Mouse (Mus musculus): ENCODE data around the gene Ngrn. TPM values are rescaled to one million over a fixed set of nuclear protein-coding genes. Genes with fewer than 3 reads are reported as not detected.

Ngrn gene
- total and polyA plus RNA-seq, 3 experiments = 28.3 to 43.2 (median 32.1) TPM

GRCm38 (mm10) chr7:80297041-80297440 is 36.0 kb downstream of the Ngrn start:
- in situ Hi-C loops (cut with MboI; ENCODE audit: low pct_ligation_motif_present, low pct_unique_long_range_greater_than_20kb, low sequenced_read_pairs) (no loop called here), dilution Hi-C loops (cut with MboI; ENCODE audit: extremely low pct_ligation_motif_present, extremely low pct_unique_long_range_greater_than_20kb, low sequenced_read_pairs) (no loop called here)
- H3K9ac ChIP-seq (ENCODE audit: insufficient read depth, low read depth) = peak overlapping the region; percentile 45; the same call in 1 of the 2 replicates
- peaks cover 17 to 50% of the 10 kb centered on the region in 2 experiments for H3K36me3 ChIP-seq (replicated peaks in 1 of 2; ENCODE audit: control insufficient read depth in 1 of 2, insufficient read depth in 1 of 2, low read length in 1 of 2)
- H3K4me1 ChIP-seq (ENCODE audit: control insufficient read depth in 1 of 2, insufficient read depth in 2 of 2) = peaks cover 14 to 47% of the 10 kb centered on the region in 2 experiments
- H3K27ac ChIP-seq (ENCODE audit: insufficient read depth, low read depth) = peak overlapping the region; percentile 18; the same call in 1 of the 2 replicates
- peaks cover 72% of the 10 kb centered on the region for H3K79me2 ChIP-seq (replicated peaks; ENCODE audit: control insufficient read depth, extremely low read depth, insufficient read depth, poor library complexity, severe bottlenecking)
- DNase-seq (ENCODE audit: extremely low read depth) = no peak
- H3K9me3 ChIP-seq (replicated peaks; ENCODE audit: low read length) = no peaks in the 10 kb centered on the region
- H3K4me3 ChIP-seq (replicated peaks in 1 of 3; ENCODE audit: low read depth in 2 of 3, low read length in 2 of 3, poor library complexity in 1 of 3) = no peak overlapping the region
- H3K4me2 ChIP-seq (ENCODE audit: insufficient read depth, low read depth, poor library complexity, severe bottlenecking) = peak overlapping the region; percentile 84
- H3K27me3 ChIP-seq (replicated peaks) = no peaks in the 10 kb centered on the region
- TF ChIP-seq USF2 (conservative IDR thresholded peaks at IDR 0.05; ENCODE audit: low read depth, low read length) = no peak
- no peak for TF ChIP-seq ZKSCAN1 (IDR thresholded peaks at IDR 0.05; ENCODE audit: borderline replicate concordance, low read depth, low read length)
- no peak for TF ChIP-seq RAD21 (IDR thresholded peaks at IDR 0.05; ENCODE audit: low read depth, low read length)
- no peak for TF ChIP-seq PAX5 (IDR thresholded peaks at IDR 0.05; ENCODE audit: low read length)
- TF ChIP-seq E2F4 (IDR thresholded peaks at IDR 0.05; ENCODE audit: insufficient replicate concordance, low read depth, low read length) = no peak
- no peak for TF ChIP-seq MYC (IDR thresholded peaks at IDR 0.05; ENCODE audit: low read depth, low read length)
- TF ChIP-seq CHD2 (IDR thresholded peaks at IDR 0.05; ENCODE audit: low read length) = no peak
- no peak for TF ChIP-seq JUN (IDR thresholded peaks at IDR 0.05; ENCODE audit: insufficient read depth, low read depth, low read length)

- no peak overlapping the region for H3K27ac ChIP-seq (ENCODE audit: insufficient read depth, low read depth)
- H3K4me2 ChIP-seq (ENCODE audit: insufficient read depth, low read depth, poor library complexity, severe bottlenecking) = peak overlapping the region; percentile 73
- dilution Hi-C loops (cut with MboI; ENCODE audit: extremely low pct_ligation_motif_present, extremely low pct_unique_long_range_greater_than_20kb, low sequenced_read_pairs) = no loop called here
- DNase-seq (ENCODE audit: extremely low read depth) = peak; percentile 23
- peaks cover 29 to 60% of the 10 kb centered on the region in 2 experiments for H3K36me3 ChIP-seq (replicated peaks in 1 of 2; ENCODE audit: control insufficient read depth in 1 of 2, insufficient read depth in 1 of 2, low read length in 1 of 2)
- peaks cover 14 to 46% of the 10 kb centered on the region in 2 experiments for H3K4me1 ChIP-seq (ENCODE audit: control insufficient read depth in 1 of 2, insufficient read depth in 2 of 2)
- no peaks in the 10 kb centered on the region for H3K27me3 ChIP-seq (replicated peaks)
- H3K9ac ChIP-seq (ENCODE audit: insufficient read depth, low read depth) = 0 out of 2 replicates have a peak overlapping the region, but pooled peaks have one; percentile 25
- H3K79me2 ChIP-seq (replicated peaks; ENCODE audit: control insufficient read depth, extremely low read depth, insufficient read depth, poor library complexity, severe bottlenecking) = peaks cover 82% of the 10 kb centered on the region
- H3K4me3 ChIP-seq (replicated peaks in 1 of 3; ENCODE audit: low read depth in 2 of 3, low read length in 2 of 3, poor library complexity in 1 of 3) = no peak overlapping the region
- H3K9me3 ChIP-seq (replicated peaks; ENCODE audit: low read length) = no peaks in the 10 kb centered on the region
- in situ Hi-C loops (cut with MboI; ENCODE audit: low pct_ligation_motif_present, low pct_unique_long_range_greater_than_20kb, low sequenced_read_pairs) = no loop called here
- no peak for TF ChIP-seq MXI1 (IDR thresholded peaks at IDR 0.05; ENCODE audit: low read depth, low read length)
- TF ChIP-seq IRF4 (IDR thresholded peaks at IDR 0.05; ENCODE audit: low read depth, low read length) = no peak
- TF ChIP-seq ETS1 (conservative IDR thresholded peaks at IDR 0.05; ENCODE audit: low read depth, low read length) = no peak
- TF ChIP-seq TCF12 (IDR thresholded peaks at IDR 0.05; ENCODE audit: low read depth, low read length) = no peak
- TF ChIP-seq CHD1 (IDR thresholded peaks at IDR 0.05; ENCODE audit: low read depth, low read length) = no peak
- peak; percentile 19 for TF ChIP-seq JUN (IDR thresholded peaks at IDR 0.05; ENCODE audit: insufficient read depth, low read depth, low read length)
- TF ChIP-seq PAX5 (IDR thresholded peaks at IDR 0.05; ENCODE audit: low read length) = no peak
- no peak for TF ChIP-seq USF1 (IDR thresholded peaks at IDR 0.05; ENCODE audit: low read depth, low read length)
- TF ChIP-seq ELF1 (IDR thresholded peaks at IDR 0.05; ENCODE audit: low read depth, low read length) = no peak
- TF ChIP-seq MAZ (IDR thresholded peaks at IDR 0.05; ENCODE audit: low read depth, low read length) = no peak
- TF ChIP-seq POLR2A (IDR thresholded peaks at IDR 0.05; ENCODE audit: low read depth, low read length) = no peak
- TF ChIP-seq NELFE (IDR thresholded peaks at IDR 0.05; ENCODE audit: low read depth, low read length) = no peak
- TF ChIP-seq JUND (conservative IDR thresholded peaks at IDR 0.05; ENCODE audit: low read depth, low read length) = 0 out of 2 replicates have a peak, but pooled peaks have one; percentile 17
- TF ChIP-seq E2F4 (IDR thresholded peaks at IDR 0.05; ENCODE audit: insufficient replicate concordance, low read depth, low read length) = no peak
- TF ChIP-seq MEF2A (IDR thresholded peaks at IDR 0.05; ENCODE audit: borderline replicate concordance, low read depth, low read length) = peak; percentile 55; the same call in 1 of the 2 replicates
- TF ChIP-seq HCFC1 (IDR thresholded peaks at IDR 0.05; ENCODE audit: low read depth, low read length) = no peak
- TF ChIP-seq MAFK (IDR thresholded peaks at IDR 0.05; ENCODE audit: insufficient replicate concordance, low read length) = no peak
- no peak for TF ChIP-seq EP300 (IDR thresholded peaks at IDR 0.05; ENCODE audit: low read length)
- peak; percentile 16; the same call in 1 of the 2 replicates for TF ChIP-seq BHLHE40 (IDR thresholded peaks at IDR 0.05; ENCODE audit: low read depth, low read length)
- no peak for TF ChIP-seq CTCF (conservative IDR thresholded peaks at IDR 0.05 in 1 of 2, IDR thresholded peaks at IDR 0.05 in 1 of 2; ENCODE audit: low read depth in 2 of 2, low read length in 2 of 2)
- TF ChIP-seq USF2 (conservative IDR thresholded peaks at IDR 0.05; ENCODE audit: low read depth, low read length) = no peak
- TF ChIP-seq GABPA (IDR thresholded peaks at IDR 0.05; ENCODE audit: insufficient replicate concordance, low read depth, low read length) = no peak
- TF ChIP-seq NRF1 (IDR thresholded peaks at IDR 0.05; ENCODE audit: low read depth, low read length) = no peak
- no peak for TF ChIP-seq ZC3H11A (IDR thresholded peaks at IDR 0.05; ENCODE audit: low read depth, low read length)
- TF ChIP-seq UBTF (IDR thresholded peaks at IDR 0.05; ENCODE audit: low read depth, low read length) = no peak
- no peak for TF ChIP-seq MYC (IDR thresholded peaks at IDR 0.05; ENCODE audit: low read depth, low read length)
- no peak for TF ChIP-seq ZNF384 (IDR thresholded peaks at IDR 0.05; ENCODE audit: low read depth, low read length)
- TF ChIP-seq ZKSCAN1 (IDR thresholded peaks at IDR 0.05; ENCODE audit: borderline replicate concordance, low read depth, low read length) = no peak
These were observed 37.7 kb downstream of the Ngrn start for GRCm38 (mm10) chr7:80298754-80299153.
